Mouse (Mus musculus) forebrain, embryonic 13.5 days (tissue): ENCODE measurements around the gene Efemp2. TPM values are rescaled to one million over a fixed set of nuclear protein-coding genes. Genes with fewer than 3 reads are reported as not detected.

ENCODE experiments used
- ATAC-seq: fragments of 200-750 bp; cut with Nextera tagmentation; 2 replicates; pipeline ENCODE4 v1.8.0; 2017
- H3K27ac ChIP-seq: fragments of 300-500 bp; sonication (generic); 2 replicates; pipeline ENCODE4 v1.5.1; 2015; ENCODE audit warnings: inconsistent platforms, mild to moderate bottlenecking, moderate library complexity
- H3K27me3 ChIP-seq: fragments of 300-500 bp; sonication (generic); 2 replicates; pipeline ENCODE4 v1.6.1; 2015; ENCODE audit warnings: mild to moderate bottlenecking, inconsistent platforms
- H3K36me3 ChIP-seq: fragments of 300-500 bp; sonication (generic); 2 replicates; pipeline ENCODE4 v1.6.1; 2015; ENCODE audit warnings: mild to moderate bottlenecking, inconsistent platforms; ENCODE audit not compliant: poor library complexity, severe bottlenecking
- H3K4me1 ChIP-seq: fragments of 300-500 bp; sonication (generic); 2 replicates; pipeline ENCODE4 v1.6.1; 2015; ENCODE audit warnings: inconsistent platforms
- H3K4me2 ChIP-seq: fragments of 300-500 bp; sonication (generic); 2 replicates; pipeline ENCODE4 v1.6.1; 2015; ENCODE audit warnings: inconsistent platforms, mild to moderate bottlenecking, moderate library complexity
- H3K4me3 ChIP-seq: fragments of 300-500 bp; sonication (generic); 2 replicates; pipeline ENCODE4 v1.5.1; 2015; ENCODE audit warnings: mild to moderate bottlenecking, inconsistent platforms
- H3K9ac ChIP-seq: fragments of 300-500 bp; sonication (generic); 2 replicates; pipeline ENCODE4 v1.6.1; 2015; ENCODE audit warnings: mild to moderate bottlenecking, inconsistent platforms
- H3K9me3 ChIP-seq: fragments of 300-500 bp; sonication (generic); replicated peaks from 2 replicates; pipeline ENCODE4 v1.6.1; 2016; ENCODE audit warnings: inconsistent platforms
- WGBS: fragments of 180-500 bp; shearing (Covaris S2); methylation state at CpG from one replicate; pipeline ENCODE4 v1.1.7; 2015; 5-methylcytosine and 5-hydroxymethylcytosine counted together
- polyA plus RNA-seq: library from polyadenylated mRNA; unstranded; fragments of >200 nt; fragmentation: Nextera tagmentation; extraction: Ambion mirVana; gene quantifications from 2 replicates; pipeline ENCODE4 v1.2.1, GENCODE M21; 2015

The Efemp2 gene
- polyA plus RNA-seq, 1 experiment from 2014 or later, result 30.7 TPM

- 0 out of 2 replicates have a peak, but pooled peaks cover 4% of the 10 kb centered on the region for H3K9me3 ChIP-seq
- 76% methylated on average over 12 of the region's 12 CpGs for WGBS
- H3K36me3 ChIP-seq, result no peaks in the 10 kb centered on the region
- H3K9ac ChIP-seq, result no peak overlapping the region
- H3K27ac ChIP-seq, result no peak overlapping the region
- ATAC-seq, result no peak
- H3K4me3 ChIP-seq, result no peak overlapping the region
- H3K27me3 ChIP-seq, result no peaks in the 10 kb centered on the region
- H3K4me2 ChIP-seq, result peak overlapping the region; percentile 4; the same call in 1 of the 2 replicates
- H3K4me1 ChIP-seq, result peaks cover 23% of the 10 kb centered on the region
Observed at GRCm38 (mm10) chr19:5512091-5513004, 38.6 kb downstream of the Efemp2 start.

- H3K4me3 ChIP-seq, result no peak overlapping the region
- H3K27ac ChIP-seq, result no peak overlapping the region
- no peak overlapping the region for H3K9ac ChIP-seq
- H3K4me1 ChIP-seq, result peaks cover 23% of the 10 kb centered on the region
- no peak overlapping the region for H3K4me2 ChIP-seq
- H3K36me3 ChIP-seq, result no peaks in the 10 kb centered on the region
- H3K9me3 ChIP-seq, result 0 out of 2 replicates have a peak, but pooled peaks cover 4% of the 10 kb centered on the region
- 85% methylated on average over 3 of the region's 3 CpGs for WGBS
- no peak for ATAC-seq
- no peaks in the 10 kb centered on the region for H3K27me3 ChIP-seq
Observed at GRCm38 (mm10) chr19:5513005-5513349, 39.2 kb downstream of the Efemp2 start.

GRCm38 (mm10) chr19:5515840-5516777, 42.4 kb downstream of the Efemp2 start:
- H3K9me3 ChIP-seq, result no peaks in the 10 kb centered on the region
- 77% methylated on average over 7 of the region's 7 CpGs for WGBS
- H3K27me3 ChIP-seq, result no peaks in the 10 kb centered on the region
- H3K4me2 ChIP-seq, result no peak overlapping the region
- no peak overlapping the region for H3K9ac ChIP-seq
- H3K4me1 ChIP-seq, result peaks cover 10% of the 10 kb centered on the region
- H3K36me3 ChIP-seq, result no peaks in the 10 kb centered on the region
- H3K4me3 ChIP-seq, result no peak overlapping the region
- H3K27ac ChIP-seq, result no peak overlapping the region
- ATAC-seq, result no peak

- Histone ChIP-seq H3K9me3 (no peaks in the 10 kb centered on the region), H3K27me3 (no peaks in the 10 kb centered on the region), H3K4me3 (no peak overlapping the region), H3K9ac (no peak overlapping the region), H3K4me2 (no peak overlapping the region), H3K36me3 (no peaks in the 10 kb centered on the region), H3K27ac (no peak overlapping the region), H3K4me1 (peaks cover 7% of the 10 kb centered on the region)
- 80% methylated on average over 8 of the region's 8 CpGs for WGBS
- no peak for ATAC-seq
Observed at GRCm38 (mm10) chr19:5516906-5517505, 43.3 kb downstream of the Efemp2 start.

- no peaks in the 10 kb centered on the region for H3K4me1 ChIP-seq
- no peaks in the 10 kb centered on the region for H3K27me3 ChIP-seq
- no peak overlapping the region for H3K9ac ChIP-seq
- no peak overlapping the region for H3K27ac ChIP-seq
- H3K4me3 ChIP-seq, result no peak overlapping the region
- ATAC-seq, result no peak
- H3K36me3 ChIP-seq, result no peaks in the 10 kb centered on the region
- H3K9me3 ChIP-seq, result no peaks in the 10 kb centered on the region
- 93% methylated on average over 3 of the region's 3 CpGs for WGBS
- H3K4me2 ChIP-seq, result no peak overlapping the region
Observed at GRCm38 (mm10) chr19:5518721-5519120, 45.0 kb downstream of the Efemp2 start.

GRCm38 (mm10) chr19:5525204-5525603, 51.5 kb downstream of the Efemp2 start:
- no peak for ATAC-seq
- H3K36me3 ChIP-seq, result no peaks in the 10 kb centered on the region
- H3K27ac ChIP-seq, result no peak overlapping the region
- 74% methylated on average over 5 of the region's 5 CpGs for WGBS
- no peak overlapping the region for H3K9ac ChIP-seq
- peaks cover 10% of the 10 kb centered on the region for H3K4me1 ChIP-seq
- H3K27me3 ChIP-seq, result no peaks in the 10 kb centered on the region
- H3K9me3 ChIP-seq, result no peaks in the 10 kb centered on the region
- no peak overlapping the region for H3K4me2 ChIP-seq
- H3K4me3 ChIP-seq, result no peak overlapping the region

GRCm38 (mm10) chr19:5529325-5530137, 55.8 kb downstream of the Efemp2 start:
- 8% methylated on average over 20 of the region's 20 CpGs for WGBS
- Histone ChIP-seq H3K9ac (peak overlapping the region; percentile 8; the same call in 1 of the 2 replicates), H3K27ac (no peak overlapping the region), H3K4me2 (peak overlapping the region; percentile 43), H3K36me3 (no peaks in the 10 kb centered on the region), H3K9me3 (no peaks in the 10 kb centered on the region), H3K4me3 (no peak overlapping the region), H3K27me3 (peaks cover 10% of the 10 kb centered on the region; the same call in 1 of the 2 replicates), H3K4me1 (peaks cover 14% of the 10 kb centered on the region)
- peak; percentile 82; the same call in 1 of the 2 replicates for ATAC-seq

GRCm38 (mm10) chr19:5530138-5530524, 56.4 kb downstream of the Efemp2 start:
- ATAC-seq, result no peak
- H3K4me3 ChIP-seq, result no peak overlapping the region
- 8% methylated on average over 7 of the region's 7 CpGs for WGBS
- H3K9ac ChIP-seq, result no peak overlapping the region; the same call in 1 of the 2 replicates
- H3K4me1 ChIP-seq, result peaks cover 14% of the 10 kb centered on the region
- no peaks in the 10 kb centered on the region for H3K9me3 ChIP-seq
- peaks cover 10% of the 10 kb centered on the region; the same call in 1 of the 2 replicates for H3K27me3 ChIP-seq
- H3K36me3 ChIP-seq, result no peaks in the 10 kb centered on the region
- H3K27ac ChIP-seq, result no peak overlapping the region
- H3K4me2 ChIP-seq, result peak overlapping the region; percentile 43; the same call in 1 of the 2 replicates

Other genes starting within 250 kb of the Efemp2 start
- gene Pacs1, start 200.8 kb upstream of the Efemp2 start, polyA plus RNA-seq, result 20.2 and 21.4 TPM in 2 replicates
- 428 and 432 TPM in 2 replicates for gene Sf3b2, start 178.5 kb upstream of the Efemp2 start, polyA plus RNA-seq
- gene Gal3st3, start 175.6 kb upstream of the Efemp2 start, polyA plus RNA-seq, result 21.3 and 22.6 TPM in 2 replicates
- gene Catsper1, start 138.2 kb upstream of the Efemp2 start, polyA plus RNA-seq, result not detected in 2 replicates
- 1.5 and 1.9 TPM in 2 replicates for gene Cst6, start 124.4 kb upstream of the Efemp2 start, polyA plus RNA-seq
- 64.3 and 69.5 TPM in 2 replicates for gene Eif1ad, start 107.2 kb upstream of the Efemp2 start, polyA plus RNA-seq
- 479 and 496 TPM in 2 replicates for gene Banf1, start 106.8 kb upstream of the Efemp2 start, polyA plus RNA-seq
- 85.3 and 88.4 TPM in 2 replicates for gene Sart1, start 85.3 kb upstream of the Efemp2 start, polyA plus RNA-seq
- 0.39 TPM in 1 of 2 replicates, not detected in the other for gene Tsga10ip, start 71.4 kb upstream of the Efemp2 start, polyA plus RNA-seq
- gene Drap1, start 49.0 kb upstream of the Efemp2 start, polyA plus RNA-seq, result 291 and 298 TPM in 2 replicates
- 40.6 and 44.4 TPM in 2 replicates for gene AI837181, start 48.8 kb upstream of the Efemp2 start, polyA plus RNA-seq
- gene Fosl1, start 26.4 kb upstream of the Efemp2 start, polyA plus RNA-seq, result not detected in 2 replicates
- gene Ccdc85b, start 16.1 kb upstream of the Efemp2 start, polyA plus RNA-seq, result 6.5 and 7.1 TPM in 2 replicates
- 153 and 155 TPM in 2 replicates for gene Fibp, start 13.3 kb upstream of the Efemp2 start, polyA plus RNA-seq
- gene Ctsw, start 5.4 kb upstream of the Efemp2 start, polyA plus RNA-seq, result 4.4 and 5.4 TPM in 2 replicates
- 44.4 and 47.0 TPM in 2 replicates for gene Mus81, start 14.4 kb downstream of the Efemp2 start, polyA plus RNA-seq
- gene Cfl1, start 16.5 kb downstream of the Efemp2 start, polyA plus RNA-seq, result 3,452 and 3,520 TPM in 2 replicates
- gene 1700020D05Rik, start 29.8 kb downstream of the Efemp2 start, polyA plus RNA-seq, result 0.23 and 0.27 TPM in 2 replicates
- gene Snx32, start 36.6 kb downstream of the Efemp2 start, polyA plus RNA-seq, result 41.4 and 44.4 TPM in 2 replicates
- 0.06 TPM in 1 of 2 replicates, not detected in the other for gene Ovol1, start 86.7 kb downstream of the Efemp2 start, polyA plus RNA-seq
- 1.4 and 1.7 TPM in 2 replicates for gene Ap5b1, start 94.1 kb downstream of the Efemp2 start, polyA plus RNA-seq
- 146 and 170 TPM in 2 replicates for gene Rnaseh2c, start 127.9 kb downstream of the Efemp2 start, polyA plus RNA-seq
- gene Kat5, start 136.3 kb downstream of the Efemp2 start, polyA plus RNA-seq, result 72.7 and 80.7 TPM in 2 replicates
- 33.4 and 34.4 TPM in 2 replicates for gene Rela, start 163.5 kb downstream of the Efemp2 start, polyA plus RNA-seq
- gene Sipa1, start 189.8 kb downstream of the Efemp2 start, polyA plus RNA-seq, result 9.4 and 11.0 TPM in 2 replicates
- 11.3 and 11.7 TPM in 2 replicates for gene Map3k11, start 214.8 kb downstream of the Efemp2 start, polyA plus RNA-seq
- gene Pcnx3, start 215.0 kb downstream of the Efemp2 start, polyA plus RNA-seq, result 21.6 and 29.4 TPM in 2 replicates
- 0.31 and 0.32 TPM in 2 replicates for gene Kcnk7, start 230.4 kb downstream of the Efemp2 start, polyA plus RNA-seq